Mouse (Mus musculus): Measurements from ENCODE around the gene Lmln.

GRCm38 (mm10) chr16:33169471-33170034, 107.2 kb downstream of the Lmln start:
- TF ChIP-seq CTCF (IDR thresholded peaks at IDR 0.05; ENCODE audit: extremely low read depth, insufficient read depth, insufficient read length, insufficient replicate concordance): no peak
- no peak for TF ChIP-seq POLR2A (IDR thresholded peaks at IDR 0.05; ENCODE audit: low read depth, low read length)
